Mouse (Mus musculus) neural tube, embryonic 12.5 days (tissue): ENCODE results near the gene Adcy1. TPM values are rescaled to one million over a fixed set of nuclear protein-coding genes. Genes with fewer than 3 reads are reported as not detected.
"Not testable (repeated sequence)": the region's sequence is repeated elsewhere in the genome, so short reads cannot be mapped to it uniquely, and the experiment has no call there.

Source experiments
- ATAC-seq: fragments of 200-750 bp; cut with Nextera tagmentation; 2 replicates; pipeline ENCODE4 v1.8.0; 2017; ENCODE audit warnings: low read depth, mild to moderate bottlenecking, moderate TSS enrichment, moderate library complexity; ENCODE audit not compliant: low FRiP score
- H3K27ac ChIP-seq: fragments of 300-500 bp; sonication (generic); 2 replicates; pipeline ENCODE4 v1.5.1; 2016
- H3K27me3 ChIP-seq: fragments of 300-500 bp; sonication (generic); replicated peaks from 2 replicates; pipeline ENCODE4 v1.6.1; 2016; ENCODE audit warnings: mild to moderate bottlenecking
- H3K36me3 ChIP-seq: fragments of 300-500 bp; sonication (generic); 2 replicates; pipeline ENCODE4 v1.6.1; 2016; ENCODE audit warnings: mild to moderate bottlenecking
- H3K4me1 ChIP-seq: fragments of 300-500 bp; sonication (generic); 2 replicates; pipeline ENCODE4 v1.6.1; 2016
- H3K4me2 ChIP-seq: fragments of 300-500 bp; sonication (generic); replicated peaks from 2 replicates; pipeline ENCODE4 v1.6.1; 2016; ENCODE audit warnings: mild to moderate bottlenecking
- H3K4me3 ChIP-seq: fragments of 300-500 bp; sonication (generic); 2 replicates; pipeline ENCODE4 v1.5.1; 2016
- H3K9ac ChIP-seq: fragments of 300-500 bp; sonication (generic); 2 replicates; pipeline ENCODE4 v1.6.1; 2016; ENCODE audit warnings: mild to moderate bottlenecking
- H3K9me3 ChIP-seq: fragments of 300-500 bp; sonication (generic); 2 replicates; pipeline ENCODE4 v1.6.1; 2016; ENCODE audit warnings: mild to moderate bottlenecking
- WGBS: fragments of 180-500 bp; shearing (Covaris S2); methylation state at CpG from one replicate; pipeline ENCODE4 v1.1.7; 2016; 5-methylcytosine and 5-hydroxymethylcytosine counted together
- polyA plus RNA-seq: library from polyadenylated mRNA; unstranded; fragments of >200 nt; fragmentation: Nextera tagmentation; extraction: Ambion mirVana; gene quantifications from 2 replicates; pipeline ENCODE4 v1.2.1, GENCODE M21; 2016

Gene Adcy1
- polyA plus RNA-seq, 1 experiment from 2014 or later, result 2.6 TPM

DNA sequence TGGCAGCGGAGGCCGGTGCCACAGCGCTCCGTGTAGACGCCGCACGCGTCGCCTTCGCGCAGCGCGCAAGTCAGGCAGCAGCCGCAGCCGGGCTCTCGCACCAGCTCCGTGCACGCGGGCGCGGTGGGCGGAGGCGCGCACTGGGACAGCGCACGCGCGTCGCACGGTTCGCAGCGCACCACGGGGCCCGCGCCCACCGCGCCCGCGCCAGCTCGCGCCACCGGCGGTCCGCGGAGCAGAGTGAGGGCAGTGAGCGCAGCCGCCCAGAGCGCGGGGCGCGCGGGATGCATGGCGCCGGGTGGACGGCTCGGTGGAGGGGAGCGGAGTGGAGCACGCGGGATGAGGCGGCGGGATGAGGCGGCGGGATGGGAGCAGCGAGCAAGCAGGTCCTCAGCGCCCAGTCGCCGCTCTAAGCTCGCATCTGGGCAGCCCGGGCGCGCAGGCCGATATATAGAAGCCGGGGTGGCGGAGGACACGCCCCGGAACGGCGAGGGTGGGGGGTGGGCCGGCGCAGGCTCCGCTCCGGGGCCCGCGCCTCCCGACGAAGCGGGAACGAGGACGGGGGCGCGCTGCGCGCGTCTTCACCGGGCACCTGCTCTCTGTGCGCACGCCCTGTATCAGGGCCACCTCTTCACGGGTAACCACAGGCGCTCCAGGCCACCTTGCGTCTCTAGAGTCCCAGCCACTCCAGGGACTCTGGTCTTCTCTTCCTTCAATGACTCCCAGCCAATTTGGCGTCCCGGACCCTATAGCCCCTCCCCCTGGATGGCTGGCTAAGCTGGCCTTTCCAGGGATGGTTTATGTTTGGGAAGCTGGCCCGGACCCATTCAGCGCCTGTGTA, 150.4 kb downstream of the Adcy1 start, which contains the start of gene Igfbp3:
Gene Igfbp3, minus strand, starts transcription at position 423 of the 841 bp plus-strand sequence.
- peak within 1 kb of the TSS; percentile 69 for H3K9ac ChIP-seq
- peak; percentile 87 for ATAC-seq
- peak within 1 kb of the TSS; percentile 88 for H3K4me2 ChIP-seq
- H3K4me3 ChIP-seq, result peak within 1 kb of the TSS; percentile 62
- H3K36me3 ChIP-seq, result no peaks in the 10 kb centered on the region
- peaks cover 25% of the 10 kb centered on the region for H3K27me3 ChIP-seq
- H3K27ac ChIP-seq, result peak within 1 kb of the TSS; percentile 53; the same call in 1 of the 2 replicates
- WGBS, result under 1% methylated on average over 86 of the region's 104 CpGs
- no peaks in the 10 kb centered on the region for H3K9me3 ChIP-seq
- peaks cover 32% of the 10 kb centered on the region for H3K4me1 ChIP-seq

DNA sequence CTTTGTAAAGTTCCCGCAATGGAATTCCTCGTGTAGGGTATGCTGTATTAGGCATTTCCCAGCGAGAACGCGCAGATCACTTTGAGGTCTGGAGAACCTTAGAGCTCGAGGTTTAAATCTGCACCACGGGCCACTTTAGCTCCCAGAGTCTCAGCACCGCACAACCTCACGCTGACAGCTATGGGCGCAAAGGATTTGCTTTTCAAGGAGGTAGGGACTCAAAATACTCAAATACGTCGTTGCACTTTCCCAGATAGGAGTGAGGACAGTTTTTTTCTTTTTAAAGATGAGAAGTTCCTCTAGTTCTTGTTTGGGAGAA, 151.0 kb downstream of the Adcy1 start:
- peak overlapping the region; percentile 88 for H3K4me2 ChIP-seq
- ATAC-seq, result no peak
- WGBS, result 2% methylated on average over 12 of the region's 12 CpGs
- no peaks in the 10 kb centered on the region for H3K9me3 ChIP-seq
- H3K36me3 ChIP-seq, result no peaks in the 10 kb centered on the region
- no peak overlapping the region for H3K27ac ChIP-seq
- peak overlapping the region; percentile 62 for H3K4me3 ChIP-seq
- peaks cover 25% of the 10 kb centered on the region for H3K27me3 ChIP-seq
- peaks cover 32% of the 10 kb centered on the region for H3K4me1 ChIP-seq
- no peak overlapping the region; the same call in 1 of the 2 replicates for H3K9ac ChIP-seq

DNA sequence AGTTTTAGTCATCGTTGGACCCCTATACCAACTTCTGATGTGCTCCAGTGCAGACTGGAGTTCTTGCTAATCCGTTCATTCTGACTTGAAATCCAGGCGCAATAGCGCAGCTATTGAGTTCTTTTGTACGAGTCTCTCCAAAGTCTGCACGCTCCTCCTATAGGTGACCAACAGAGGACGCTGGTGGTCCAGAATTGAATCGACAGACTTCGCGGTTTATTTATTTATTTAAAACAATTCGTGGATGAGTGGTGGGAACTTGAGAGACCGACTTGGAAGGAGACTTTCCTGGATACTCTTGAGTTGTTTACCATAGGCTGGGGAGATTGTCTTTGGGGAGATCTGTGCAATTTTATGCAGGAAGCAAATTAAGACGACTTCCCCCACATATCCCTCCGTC, 151.5 kb downstream of the Adcy1 start:
- no peak overlapping the region for H3K4me3 ChIP-seq
- no peak overlapping the region for H3K9ac ChIP-seq
- peak overlapping the region; percentile 88 for H3K4me2 ChIP-seq
- H3K27ac ChIP-seq, result no peak overlapping the region
- ATAC-seq, result no peak
- H3K4me1 ChIP-seq, result peaks cover 32% of the 10 kb centered on the region
- H3K9me3 ChIP-seq, result no peaks in the 10 kb centered on the region
- WGBS, result 9% methylated on average over 14 of the region's 14 CpGs
- H3K36me3 ChIP-seq, result no peaks in the 10 kb centered on the region
- peaks cover 25% of the 10 kb centered on the region for H3K27me3 ChIP-seq

DNA sequence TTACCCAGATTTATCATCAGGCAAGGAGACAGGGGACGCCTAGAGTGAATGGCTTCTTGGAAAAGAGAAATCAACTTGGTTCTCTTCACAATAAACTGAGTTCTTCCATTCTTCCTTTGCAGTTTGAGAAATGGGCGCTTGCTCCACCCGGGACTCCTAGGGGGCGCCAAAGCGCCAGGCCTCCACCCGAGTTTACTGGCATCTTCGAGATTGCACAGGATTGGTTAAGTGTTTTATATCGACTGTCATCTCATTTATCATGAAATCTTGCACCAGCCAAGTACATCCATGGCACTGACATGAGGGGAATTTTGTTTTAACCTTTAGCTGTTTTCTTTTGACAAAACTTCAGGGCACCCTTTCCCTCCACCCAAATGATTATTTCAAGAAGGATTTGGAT, 152.4 kb downstream of the Adcy1 start:
- 11% methylated on average over 8 of the region's 8 CpGs for WGBS

DNA sequence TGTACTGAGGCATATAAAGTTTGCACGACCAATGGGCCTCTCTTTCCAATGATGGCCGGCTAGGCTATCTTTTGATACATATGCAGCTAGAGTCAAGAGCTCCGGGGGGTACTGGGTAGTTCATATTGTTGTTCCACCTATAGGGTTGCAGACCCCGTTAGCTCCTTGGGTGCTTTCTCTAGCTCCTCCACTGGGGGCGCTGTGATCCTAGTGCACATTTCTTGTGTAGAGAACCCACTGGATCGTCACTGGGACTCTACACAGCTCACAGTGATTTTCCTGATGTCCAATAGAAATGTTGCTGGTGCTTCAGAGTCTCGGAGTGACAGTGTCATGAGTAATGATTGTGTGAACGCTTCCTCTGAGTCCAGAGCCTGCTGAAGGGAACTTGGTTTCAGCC, 158.5 kb downstream of the Adcy1 start:
- not testable (repeated sequence) for H3K27ac ChIP-seq, H3K4me1 ChIP-seq, ATAC-seq, H3K27me3 ChIP-seq, H3K4me3 ChIP-seq, H3K36me3 ChIP-seq, H3K4me2 ChIP-seq, H3K9ac ChIP-seq, H3K9me3 ChIP-seq
- 76% methylated on average over 8 of the region's 8 CpGs for WGBS

More for the DNA sequence above, 152.4 kb downstream of the Adcy1 start:
- Histone ChIP-seq H3K27me3 (peaks cover 25% of the 10 kb centered on the region), H3K4me1 (peaks cover 29% of the 10 kb centered on the region), H3K9ac (no peak overlapping the region), H3K36me3 (no peaks in the 10 kb centered on the region), H3K4me3 (no peak overlapping the region), H3K4me2 (no peak overlapping the region), H3K9me3 (no peaks in the 10 kb centered on the region), H3K27ac (no peak overlapping the region)
- no peak for ATAC-seq

DNA sequence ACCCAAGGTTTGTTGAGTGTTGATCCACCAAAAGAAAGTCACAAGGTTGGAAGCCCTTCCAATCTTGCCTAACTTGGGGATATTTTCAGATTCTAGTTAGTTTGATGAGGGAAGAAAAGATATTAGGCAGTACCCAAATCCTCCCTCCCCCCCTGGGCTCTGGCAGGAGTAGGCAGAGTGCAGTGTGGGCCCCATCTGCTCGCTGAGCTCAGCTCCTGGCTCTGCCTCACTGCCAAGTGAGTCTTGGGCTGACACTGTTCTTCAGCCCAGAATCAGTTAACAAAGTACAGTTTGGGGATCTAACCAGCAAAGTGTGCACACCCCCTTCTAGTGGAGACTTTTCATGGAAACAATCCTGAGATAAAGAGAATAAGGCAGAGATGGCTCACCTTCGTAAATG, 162.9 kb downstream of the Adcy1 start:
- no peak for ATAC-seq
- H3K27ac ChIP-seq, result no peak overlapping the region
- H3K9ac ChIP-seq, result no peak overlapping the region
- no peaks in the 10 kb centered on the region for H3K9me3 ChIP-seq
- H3K4me2 ChIP-seq, result no peak overlapping the region
- H3K27me3 ChIP-seq, result no peaks in the 10 kb centered on the region
- 72% methylated on average over 2 of the region's 2 CpGs for WGBS
- H3K4me1 ChIP-seq, result no peaks in the 10 kb centered on the region
- H3K4me3 ChIP-seq, result no peak overlapping the region
- H3K36me3 ChIP-seq, result no peaks in the 10 kb centered on the region

DNA sequence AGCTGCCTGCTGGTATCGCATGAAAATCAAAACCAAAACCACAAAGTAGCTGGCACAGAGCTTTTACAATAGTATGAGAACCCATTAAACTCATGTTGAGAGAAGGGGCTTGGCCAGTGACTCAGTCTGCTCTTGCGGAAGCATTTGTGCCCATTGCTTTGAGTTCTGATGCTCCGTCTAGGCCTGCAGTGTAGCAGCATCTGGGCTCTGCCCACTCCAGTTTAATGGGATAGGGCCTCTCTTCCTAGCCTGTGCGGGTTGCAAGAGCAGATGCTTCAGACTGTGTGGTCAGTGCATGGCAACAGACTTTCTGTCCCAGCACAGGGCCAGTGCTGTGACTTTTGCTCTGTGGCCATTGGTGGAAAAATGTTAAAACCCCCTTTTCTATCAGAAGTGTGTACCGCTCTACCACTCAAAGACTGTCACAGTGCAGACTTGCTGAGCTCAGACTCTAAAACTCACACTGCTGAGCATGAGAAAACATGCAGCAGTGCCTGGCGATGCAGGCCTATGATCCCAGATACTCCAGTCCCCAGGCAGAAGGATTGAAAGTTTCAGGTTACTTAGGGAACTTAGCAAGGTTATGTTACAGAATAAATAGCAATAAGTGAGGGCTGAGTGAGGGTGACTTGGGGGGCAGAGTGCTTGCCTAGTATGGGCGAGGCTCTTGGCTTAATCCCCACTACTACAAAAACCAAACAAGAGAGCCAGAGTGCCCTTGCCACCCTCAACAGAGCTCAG, 163.7 kb downstream of the Adcy1 start:
- H3K36me3 ChIP-seq, result no peaks in the 10 kb centered on the region
- WGBS, result 82% methylated on average over 7 of the region's 7 CpGs
- H3K27me3 ChIP-seq, result no peaks in the 10 kb centered on the region
- no peak overlapping the region for H3K9ac ChIP-seq
- H3K4me1 ChIP-seq, result no peaks in the 10 kb centered on the region
- H3K4me3 ChIP-seq, result no peak overlapping the region
- no peak overlapping the region for H3K4me2 ChIP-seq
- H3K27ac ChIP-seq, result no peak overlapping the region
- ATAC-seq, result no peak
- no peaks in the 10 kb centered on the region for H3K9me3 ChIP-seq

DNA sequence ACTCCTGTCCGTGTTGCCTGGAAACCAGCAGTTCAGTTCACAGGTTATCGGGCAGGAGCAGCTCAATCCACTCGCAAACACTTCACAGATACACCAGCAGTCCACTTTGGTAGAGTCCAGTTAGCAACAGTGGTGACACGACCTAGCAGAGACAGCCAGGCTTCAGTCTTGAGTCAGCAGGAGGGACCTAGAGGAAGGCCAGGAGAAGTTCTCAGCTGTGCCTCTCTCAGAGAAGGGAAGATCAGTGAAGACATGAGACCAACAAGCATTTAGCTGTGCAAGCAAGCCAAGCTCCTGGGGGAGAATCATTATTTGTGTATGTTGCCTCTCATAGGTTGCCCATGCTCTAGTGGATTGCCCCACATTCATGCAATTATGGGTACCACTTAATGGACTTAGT, 164.8 kb downstream of the Adcy1 start:
- H3K9ac ChIP-seq, result no peak overlapping the region
- H3K27me3 ChIP-seq, result no peaks in the 10 kb centered on the region
- no peaks in the 10 kb centered on the region for H3K9me3 ChIP-seq
- H3K4me1 ChIP-seq, result no peaks in the 10 kb centered on the region
- H3K4me3 ChIP-seq, result no peak overlapping the region
- WGBS, result 86% methylated on average over 4 of the region's 4 CpGs
- no peak overlapping the region for H3K4me2 ChIP-seq
- no peak for ATAC-seq
- no peak overlapping the region for H3K27ac ChIP-seq
- no peaks in the 10 kb centered on the region for H3K36me3 ChIP-seq

Other genes with a start within 250 kb of the Adcy1 start
- gene Gm11983, start 225.8 kb upstream of the Adcy1 start, polyA plus RNA-seq, result not detected in 2 replicates
- not detected in 2 replicates for gene Gm11985, start 125.1 kb downstream of the Adcy1 start, polyA plus RNA-seq
- gene Igfbp1, start 134.3 kb downstream of the Adcy1 start, polyA plus RNA-seq, result 0.26 and 0.46 TPM in 2 replicates
- gene Igfbp3, start 150.4 kb downstream of the Adcy1 start, polyA plus RNA-seq, result 30.5 and 31.4 TPM in 2 replicates